Mouse (Mus musculus) liver, embryonic 14.5 days (tissue): ENCODE measurements around the gene Coro2a.

ENCODE experiments used
- CTCF ChIP-seq: IDR thresholded peaks from 2 replicates; pipeline ENCODE4 v1.5.1; 2016; ENCODE audit warnings: antibody characterized with exemption, low read depth, control low read depth
- EP300 ChIP-seq: IDR thresholded peaks from 2 replicates; pipeline ENCODE4 v1.6.1; 2016; ENCODE audit warnings: antibody characterized with exemption, low read depth

DNA sequence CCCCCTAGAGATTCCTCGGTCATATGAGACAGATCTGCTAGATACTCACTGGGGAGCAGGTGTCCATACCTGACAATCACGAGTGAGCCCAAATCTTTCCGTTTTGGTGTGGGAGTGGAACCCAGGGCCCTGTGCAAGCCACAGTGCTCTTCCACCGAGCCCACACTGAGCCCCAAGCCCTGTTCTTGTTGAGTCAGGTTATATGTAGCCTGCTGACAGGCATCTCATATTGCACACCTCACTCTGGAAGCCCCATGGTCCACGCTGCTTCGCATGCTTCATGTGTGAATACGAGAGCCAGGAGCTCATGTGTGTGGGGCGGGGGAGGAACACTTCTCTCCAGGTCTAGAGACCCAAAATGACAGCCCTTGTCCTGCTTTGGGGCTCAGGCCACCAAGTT is 12.9 kb downstream of the Coro2a start:
- TF ChIP-seq CTCF (no peak), EP300 (no peak)
